Mouse (Mus musculus) ES-E14 (cell line): ENCODE measurements around the gene Castor1. TPM values are rescaled to one million over a fixed set of nuclear protein-coding genes. Genes with fewer than 3 reads are reported as not detected.

ENCODE experiments used
- DNase-seq: peaks from one replicate; pipeline ENCODE4 v3.0.0-alpha.2; 2013; ENCODE audit warnings: low read depth, low spot score
- H3K27ac ChIP-seq: 2 replicates; pipeline ENCODE4 v1.5.1; 2012; ENCODE audit warnings: low read depth, mild to moderate bottlenecking, low read length, moderate library complexity, mixed read lengths; ENCODE audit not compliant: poor library complexity, insufficient read depth, severe bottlenecking
- H3K36me3 ChIP-seq: 2 replicates; pipeline ENCODE4 v1.6.1; 2012; ENCODE audit warnings: mild to moderate bottlenecking, low read length, moderate library complexity, mixed read lengths; ENCODE audit not compliant: control insufficient read depth, poor library complexity, insufficient read depth, severe bottlenecking
- H3K4me1 ChIP-seq, 2 experiments: fragments of 150-350 bp in 1 of 2; sonication (generic) in 1 of 2; 2 replicates each; pipeline ENCODE4 v1.6.1; 2012; ENCODE audit warnings: low read length in 2 of 2, mild to moderate bottlenecking in 1 of 2, mixed read lengths in 1 of 2; ENCODE audit not compliant: control insufficient read depth in 2 of 2, insufficient read depth in 2 of 2, poor library complexity in 1 of 2
- H3K4me3 ChIP-seq, 2 experiments: fragments of 150-350 bp in 1 of 2; sonication (generic) in 1 of 2; 2 replicates each; pipeline ENCODE4 v1.5.1; 2012; ENCODE audit warnings: low read length in 2 of 2, low read depth in 1 of 2, mild to moderate bottlenecking in 1 of 2, mixed read lengths in 1 of 2; ENCODE audit not compliant: insufficient read depth in 1 of 2, poor library complexity in 1 of 2, severe bottlenecking in 1 of 2
- H3K9ac ChIP-seq: 2 replicates; pipeline ENCODE4 v1.6.1; 2012; ENCODE audit warnings: low read depth, mild to moderate bottlenecking, low read length, mixed read lengths; ENCODE audit not compliant: poor library complexity, insufficient read depth, severe bottlenecking
- H3K9me3 ChIP-seq: fragments of 150-350 bp; sonication (generic); 2 replicates; pipeline ENCODE4 v1.6.1; 2012; ENCODE audit warnings: low read depth, mild to moderate bottlenecking, low read length; ENCODE audit not compliant: control insufficient read depth, insufficient read depth
- CHD2 ChIP-seq: IDR thresholded peaks from 2 replicates; pipeline ENCODE4 v1.6.1; 2014; ENCODE audit warnings: mild to moderate bottlenecking, low read depth, low read length, inconsistent platforms
- HCFC1 ChIP-seq: IDR thresholded peaks from 2 replicates; pipeline ENCODE4 v1.6.1; 2012; ENCODE audit warnings: low read length, inconsistent platforms, borderline replicate concordance; ENCODE audit not compliant: insufficient read depth
- MAFK ChIP-seq: IDR thresholded peaks from 2 replicates; pipeline ENCODE4 v1.6.1; 2014; ENCODE audit warnings: mild to moderate bottlenecking, low read depth, low read length, inconsistent platforms; ENCODE audit not compliant: insufficient read depth
- ZC3H11A ChIP-seq: IDR thresholded peaks from 2 replicates; pipeline ENCODE4 v1.6.1; 2012; ENCODE audit warnings: low read depth, mild to moderate bottlenecking, inconsistent platforms, low read length, borderline replicate concordance
- ZNF384 ChIP-seq: IDR thresholded peaks from 2 replicates; pipeline ENCODE4 v1.6.1; 2012; ENCODE audit warnings: low read depth, low read length, inconsistent platforms
- in situ Hi-C, 2 experiments: fragments of 600-800 bp; cut with MboI; formaldehyde crosslinking; loops; one replicate each; pipeline ENCODE4 v1.15.1; 2025; ENCODE audit warnings: low sequenced_read_pairs in 2 of 2, inconsistent platforms in 1 of 2; ENCODE audit not compliant: unreplicated experiment in 2 of 2
- total RNA-seq: library from RNA; depleted of rRNA; stranded (reverse); fragments of 300-350 nt; gene quantifications from 2 replicates; pipeline ENCODE4 v1.2.3, GENCODE M21; 2012

The Castor1 gene
- total RNA-seq, 1 experiment = 45.5 TPM

GRCm38 (mm10) chr11:4251376-4251775 lies 33.4 kb downstream of the Castor1 start:
- Histone ChIP-seq H3K27ac (no peak overlapping the region), H3K4me3 (no peak overlapping the region), H3K9ac (no peak overlapping the region), H3K9me3 (no peaks in the 10 kb centered on the region), H3K4me1 (peaks cover 4 to 18% of the 10 kb centered on the region in 2 experiments), H3K36me3 (no peaks in the 10 kb centered on the region)
- no peak for TF ChIP-seq MAFK
- TF ChIP-seq ZNF384 = no peak
- TF ChIP-seq ZC3H11A = no peak
- no peak for TF ChIP-seq CHD2
- TF ChIP-seq HCFC1 = no peak
- DNase-seq = no peak
- in situ Hi-C loops = loop anchor here in 1 of 2 experiments (10.0 kb wide), 1 partner anchor 173 kb away; no protein-coding TSS in a partner anchor

- in situ Hi-C loops = loop anchor here in 1 of 2 experiments (10.0 kb wide), 1 partner anchor 172 kb away; no protein-coding TSS in a partner anchor
- H3K4me3 ChIP-seq = no peak overlapping the region
- H3K36me3 ChIP-seq = no peaks in the 10 kb centered on the region
- TF ChIP-seq MAFK = no peak
- no peak for TF ChIP-seq HCFC1
- TF ChIP-seq ZC3H11A = no peak
- no peak overlapping the region for H3K9ac ChIP-seq
- no peak overlapping the region for H3K27ac ChIP-seq
- H3K4me1 ChIP-seq = peaks cover 0 to 24% of the 10 kb centered on the region in 2 experiments; a peak in 2 of 4 replicates
- no peak for DNase-seq
- no peaks in the 10 kb centered on the region for H3K9me3 ChIP-seq
Observed at GRCm38 (mm10) chr11:4252886-4253285, 34.9 kb downstream of the Castor1 start.

- no peak within 1 kb of the TSS for H3K27ac ChIP-seq
- H3K36me3 ChIP-seq = no peaks in the 10 kb centered on the region
- no peak within 1 kb of the TSS for H3K9ac ChIP-seq
- H3K4me3 ChIP-seq = no peak within 1 kb of the TSS
- no peak for DNase-seq
- peaks cover 0 to 32% of the 10 kb centered on the region in 2 experiments; a peak in 2 of 4 replicates for H3K4me1 ChIP-seq
- in situ Hi-C loops = loop anchor here in 1 of 2 experiments (5.0 to 10.0 kb wide), 2 partner anchors 35 to 168 kb away; no protein-coding TSS in a partner anchor
- H3K9me3 ChIP-seq = no peaks in the 10 kb centered on the region
- TF ChIP-seq HCFC1 = no peak
- TF ChIP-seq ZNF384 = no peak
- TF ChIP-seq CHD2 = no peak
- TF ChIP-seq ZC3H11A = no peak
- TF ChIP-seq MAFK = no peak
Observed at GRCm38 (mm10) chr11:4256846-4257607, 39.0 kb downstream of the Castor1 start, which contains the start of gene Lif. TSS of gene Lif (plus strand) at chr11:4257557.

- Histone ChIP-seq H3K36me3 (no peaks in the 10 kb centered on the region), H3K4me1 (peaks cover 0 to 32% of the 10 kb centered on the region in 2 experiments; a peak in 2 of 4 replicates), H3K4me3 (no peak overlapping the region), H3K9ac (no peak overlapping the region), H3K9me3 (no peaks in the 10 kb centered on the region), H3K27ac (no peak overlapping the region)
- in situ Hi-C loops = loop anchor here in 1 of 2 experiments (5.0 to 10.0 kb wide), 2 partner anchors 35 to 167 kb away; no protein-coding TSS in a partner anchor
- no peak for DNase-seq
- TF ChIP-seq MAFK = no peak
- no peak for TF ChIP-seq HCFC1
- no peak for TF ChIP-seq CHD2
- no peak for TF ChIP-seq ZC3H11A
- TF ChIP-seq ZNF384 = no peak
Observed at GRCm38 (mm10) chr11:4257756-4258155, 39.7 kb downstream of the Castor1 start.
